9 mouse cellular contexts compared by ENCODE assay signal in genomic region chr12:79925704-79926588, GRCm38 (mm10).
A peak's percentile ranks its signal among the peaks of the same experiment; 100 is the strongest.
DNase-seq lines count a peak whose midpoint lies in the region; ATAC-seq and TF ChIP-seq lines count a peak whose summit lies in the region.
"Had no signal": no experiment of that assay in that cellular context is flagged by ENCODE, and none has a peak within 500 bp of the region (broad histone marks: within the 10 kb centered on the region; RNA-seq: fewer than 3 reads in every experiment).

No protein-coding gene starts in this region.

- peak; percentile 20; the same call in 1 of the 2 replicates for TF ChIP-seq CTCF in brain, embryonic 14.5 days (IDR thresholded peaks at IDR 0.05; ENCODE audit: borderline replicate concordance, extremely low read depth, insufficient read depth, insufficient read length)

- H3K27me3 ChIP-seq in heart, embryonic 15.5 days = no peaks in the 10 kb centered on the region
- H3K27me3 ChIP-seq: CH12.LX had no signal

- peak; percentile 98 for DNase-seq in heart, adult 11 months
- no peak for DNase-seq in heart, adult 8-10 months (ENCODE audit: low spot score)
- DNase-seq in brain, embryonic 14.5 days (ENCODE audit: low read depth) = peak; percentile 86
- peak; percentile 79 to 80 for DNase-seq in kidney, postnatal 25 days
- DNase-seq in lung, postnatal 14 days = peak; percentile 72
- no peak for DNase-seq in thymus, postnatal 4 days

- no peak overlapping the region for H3K9ac ChIP-seq in heart, embryonic 15.5 days

- no peak overlapping the region for H3K4me2 ChIP-seq in heart, embryonic 15.5 days

- peaks cover 42% of the 10 kb centered on the region for H3K4me1 ChIP-seq in heart, embryonic 15.5 days (replicated peaks)

- no peaks in the 10 kb centered on the region for H3K36me3 ChIP-seq in heart, embryonic 15.5 days

- TF ChIP-seq POLR2A in brain, embryonic 14.5 days (IDR thresholded peaks at IDR 0.05; ENCODE audit: borderline replicate concordance, extremely low read depth, insufficient read depth, insufficient read length, poor library complexity, severe bottlenecking) = no peak

- no peaks in the 10 kb centered on the region for H3K9me3 ChIP-seq in heart, embryonic 15.5 days (replicated peaks)

- no peak overlapping the region for H3K4me3 ChIP-seq in heart, embryonic 15.5 days

- ATAC-seq in heart, embryonic 15.5 days (replicated peaks; ENCODE audit: insufficient number of reproducible peaks, insufficient read depth, low FRiP score, low read depth) = peak; percentile 59
- no peak for ATAC-seq in erythroid progenitor cell, adult 5-6 weeks (replicated peaks; ENCODE audit: low FRiP score, poor library complexity, severe bottlenecking)

- peak overlapping the region; percentile 80 for H3K27ac ChIP-seq in heart, embryonic 15.5 days

- WGBS in heart, embryonic 15.5 days = 31% methylated on average over 6 of the region's 6 CpGs

Comparison
In these comparisons a context has a peak if more than half of its experiments do, and no peak if none do; other contexts are left out.
1. DNase-seq: peak in heart, adult 11 months (single experiment), brain, embryonic 14.5 days (single experiment), kidney, postnatal 25 days (2 of 2) and lung, postnatal 14 days (single experiment); none in heart, adult 8-10 months (single experiment) and thymus, postnatal 4 days (single experiment).